Mouse (Mus musculus) heart, adult 2 months (tissue): ENCODE results near the gene Shroom3. TPM values are rescaled to one million over a fixed set of nuclear protein-coding genes. Genes with fewer than 3 reads are reported as not detected.

ENCODE experiments used
- DNase-seq, 2 experiments: peaks; one replicate each; pipeline ENCODE4 v3.0.0; 2021
- H3K27ac ChIP-seq: fragments of 200-600 bp; 2 replicates; pipeline ENCODE4 v1.8.1; 2022
- H3K27me3 ChIP-seq: fragments of 200-500 bp; 2 replicates; pipeline ENCODE4 v1.6.1; 2012; ENCODE audit warnings: mild to moderate bottlenecking, low read length, inconsistent platforms, mixed read lengths; ENCODE audit not compliant: control insufficient read depth, insufficient read depth
- H3K36me3 ChIP-seq: fragments of 200-500 bp; 2 replicates; pipeline ENCODE4 v1.6.1; 2012; ENCODE audit warnings: low read length, inconsistent platforms; ENCODE audit not compliant: control insufficient read depth, insufficient read depth
- H3K4me1 ChIP-seq: fragments of 200-500 bp; 2 replicates; pipeline ENCODE4 v1.6.1; 2011; ENCODE audit warnings: low read length; ENCODE audit not compliant: control insufficient read depth, insufficient read depth
- H3K4me3 ChIP-seq: fragments of 200-600 bp; 2 replicates; pipeline ENCODE4 v1.8.1; 2022
- H3K79me2 ChIP-seq: fragments of 200-500 bp; replicated peaks from 2 replicates; pipeline ENCODE4 v1.6.1; 2012; ENCODE audit warnings: mild to moderate bottlenecking, inconsistent platforms, low read length, moderate library complexity, mixed read lengths; ENCODE audit not compliant: control insufficient read depth, insufficient read depth
- H3K9ac ChIP-seq: fragments of 200-500 bp; 2 replicates; pipeline ENCODE4 v1.6.1; 2012; ENCODE audit warnings: low read depth, mild to moderate bottlenecking, control low read depth, inconsistent platforms, low read length, mixed read lengths
- CTCF ChIP-seq: fragments of 200-600 bp; IDR thresholded peaks from 2 replicates; pipeline ENCODE4 v1.8.1; 2022; ENCODE audit warnings: antibody characterized with exemption, mild to moderate bottlenecking, moderate library complexity
- EP300 ChIP-seq: fragments of 200-500 bp; IDR thresholded peaks from 2 replicates; pipeline ENCODE4 v1.6.1; 2011; ENCODE audit warnings: low read depth, low read length, control low read depth; ENCODE audit not compliant: insufficient read depth
- POLR2A ChIP-seq: fragments of 200-500 bp; IDR thresholded peaks from 2 replicates; pipeline ENCODE4 v1.6.1; 2011; ENCODE audit warnings: mild to moderate bottlenecking, low read depth, low read length, control low read depth; ENCODE audit not compliant: insufficient read depth
- WGBS: fragments of 180-500 bp; shearing (Covaris S2); methylation state at CpG from one replicate; pipeline ENCODE4 v1.1.7; 2018; 5-methylcytosine and 5-hydroxymethylcytosine counted together
- intact Hi-C: fragments of 180-260 bp; cut with DNase I; formaldehyde crosslinking; loops from one replicate; pipeline ENCODE4 v1.15.1; 2025
- polyA plus RNA-seq: library from polyadenylated mRNA; depleted of rRNA; stranded (reverse); fragments of >200 nt; gene quantifications from 2 replicates; pipeline ENCODE4 v1.2.3, GENCODE M21; 2012
- total RNA-seq, 2 experiments: library from RNA; stranded (reverse); gene quantifications; 2 replicates each; pipeline ENCODE4 v1.2.3; 2021

Gene Shroom3
- total and polyA plus RNA-seq, 3 experiments: 32.8 to 38.5 (median 32.8) TPM

DNA sequence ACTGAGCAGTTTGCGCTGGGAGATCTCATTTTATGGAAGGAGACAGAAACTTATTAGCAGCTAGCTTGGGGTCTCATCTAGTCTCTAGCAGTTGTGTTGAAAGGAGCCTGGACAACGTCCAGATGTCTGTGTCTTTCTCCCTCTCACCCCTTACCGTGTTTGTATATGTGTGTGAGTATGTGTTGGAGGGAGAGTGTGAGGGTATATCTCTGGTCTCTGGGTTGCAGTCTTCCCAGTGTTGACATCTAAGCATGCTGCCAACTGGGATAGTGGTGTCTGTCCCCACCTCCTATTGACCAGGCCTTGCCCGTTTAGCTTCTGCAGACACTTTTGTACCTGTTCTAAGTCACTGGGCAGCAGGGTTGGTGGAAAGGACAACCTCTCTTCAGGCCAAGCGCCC lies 207.7 kb downstream of the Shroom3 start:
- Histone ChIP-seq H3K36me3 (peaks cover 8% of the 10 kb centered on the region; the same call in 1 of the 2 replicates), H3K27me3 (no peaks in the 10 kb centered on the region), H3K79me2 (no peaks in the 10 kb centered on the region), H3K4me1 (peaks cover 4% of the 10 kb centered on the region; the same call in 1 of the 2 replicates), H3K4me3 (no peak overlapping the region), H3K27ac (no peak overlapping the region), H3K9ac (no peak overlapping the region; the same call in 1 of the 2 replicates)
- no peak for TF ChIP-seq CTCF
- no peak for TF ChIP-seq POLR2A
- TF ChIP-seq EP300: no peak
- WGBS: 50% methylated on average over 5 of the region's 5 CpGs
- DNase-seq: no peak
- intact Hi-C loops: loop anchor here (5.0 kb wide), 1 partner anchor 41 kb away; no protein-coding TSS in a partner anchor

DNA sequence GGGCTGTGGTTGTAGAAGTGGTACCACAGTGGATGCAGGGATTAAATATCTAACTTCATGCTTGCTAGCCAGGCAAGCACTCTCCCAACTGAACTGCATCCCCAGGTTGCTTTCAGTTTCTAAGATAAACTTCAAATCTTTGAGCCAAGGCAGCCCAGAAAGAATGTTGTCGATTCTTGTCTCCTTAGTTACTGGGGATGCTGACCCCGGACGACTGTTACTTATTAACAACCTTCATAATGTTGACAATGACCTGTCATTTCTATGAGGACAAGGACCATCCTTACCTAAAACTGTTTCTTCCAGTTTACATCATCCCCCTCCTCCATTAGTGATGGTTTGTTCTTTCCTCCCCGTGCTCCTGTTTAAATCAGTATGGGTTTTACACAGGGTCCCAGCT lies 210.0 kb downstream of the Shroom3 start:
- Histone ChIP-seq H3K27ac (no peak overlapping the region), H3K79me2 (no peaks in the 10 kb centered on the region), H3K9ac (no peak overlapping the region), H3K4me1 (peaks cover 3% of the 10 kb centered on the region; the same call in 1 of the 2 replicates), H3K27me3 (no peaks in the 10 kb centered on the region), H3K36me3 (0 out of 2 replicates have a peak, but pooled peaks cover 2% of the 10 kb centered on the region), H3K4me3 (no peak overlapping the region)
- WGBS: 53% methylated on average over 4 of the region's 4 CpGs
- no peak for DNase-seq
- TF ChIP-seq EP300 (no peak), CTCF (no peak), POLR2A (no peak)
- intact Hi-C loops: loop anchor here (5.0 kb wide), 1 partner anchor 39 kb away; no protein-coding TSS in a partner anchor

DNA sequence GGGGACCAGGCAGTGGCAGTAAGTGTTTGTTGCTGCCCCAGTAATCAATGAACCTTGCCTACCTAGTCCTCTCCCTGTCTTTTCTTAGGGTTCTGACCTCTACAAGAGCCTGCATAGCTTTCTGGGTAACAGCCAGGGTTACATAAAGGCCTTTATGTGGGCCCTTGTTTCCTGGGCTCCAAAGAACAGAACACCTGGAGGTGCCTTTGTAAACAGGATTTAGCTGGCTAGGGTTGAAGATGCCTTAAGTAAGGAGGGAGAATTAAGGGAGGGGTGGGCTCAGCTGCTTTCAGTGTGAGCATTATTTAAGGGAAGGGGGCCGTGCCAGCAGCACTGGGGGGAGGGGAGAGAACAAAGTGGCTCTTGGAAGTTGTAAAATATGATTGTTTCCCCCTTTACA lies 210.5 kb downstream of the Shroom3 start:
- H3K79me2 ChIP-seq: no peaks in the 10 kb centered on the region
- H3K4me1 ChIP-seq: peaks cover 3% of the 10 kb centered on the region; the same call in 1 of the 2 replicates
- intact Hi-C loops: loop anchor here (5.0 kb wide), 1 partner anchor 39 kb away; no protein-coding TSS in a partner anchor
- 54% methylated on average over 1 of the region's 1 CpGs for WGBS
- no peak overlapping the region for H3K4me3 ChIP-seq
- no peak overlapping the region for H3K27ac ChIP-seq
- H3K27me3 ChIP-seq: no peaks in the 10 kb centered on the region
- no peak for TF ChIP-seq EP300
- TF ChIP-seq CTCF: no peak
- no peak for TF ChIP-seq POLR2A
- no peaks in the 10 kb centered on the region for H3K36me3 ChIP-seq
- H3K9ac ChIP-seq: no peak overlapping the region
- no peak for DNase-seq

DNA sequence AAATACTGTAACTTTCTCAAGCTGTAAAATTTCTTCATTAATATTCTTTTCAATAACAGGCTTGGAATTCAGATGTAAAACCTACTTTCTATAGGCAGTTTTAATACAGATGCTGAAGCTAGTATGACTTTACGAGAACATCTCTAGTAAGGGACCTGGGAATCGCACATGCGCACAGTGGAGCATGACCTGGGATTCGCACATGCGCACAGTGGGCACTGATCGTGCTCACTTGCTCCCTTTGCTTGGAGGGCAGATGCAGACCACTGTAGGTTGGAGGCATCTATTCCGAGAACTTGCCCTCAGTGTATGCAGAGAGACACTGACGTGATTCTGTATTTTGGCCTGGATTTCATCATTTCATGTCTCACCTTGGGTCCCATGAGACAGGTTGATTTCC lies 212.6 kb downstream of the Shroom3 start:
- WGBS: 92% methylated on average over 8 of the region's 8 CpGs
- Histone ChIP-seq H3K79me2 (no peaks in the 10 kb centered on the region), H3K27me3 (no peaks in the 10 kb centered on the region), H3K36me3 (no peaks in the 10 kb centered on the region), H3K4me1 (peaks cover 4% of the 10 kb centered on the region; the same call in 1 of the 2 replicates), H3K9ac (no peak overlapping the region), H3K27ac (no peak overlapping the region), H3K4me3 (no peak overlapping the region)
- TF ChIP-seq EP300: no peak
- no peak for TF ChIP-seq CTCF
- no peak for TF ChIP-seq POLR2A
- intact Hi-C loops: loop anchor here (5.0 kb wide), 1 partner anchor 39 kb away; no protein-coding TSS in a partner anchor
- no peak for DNase-seq

DNA sequence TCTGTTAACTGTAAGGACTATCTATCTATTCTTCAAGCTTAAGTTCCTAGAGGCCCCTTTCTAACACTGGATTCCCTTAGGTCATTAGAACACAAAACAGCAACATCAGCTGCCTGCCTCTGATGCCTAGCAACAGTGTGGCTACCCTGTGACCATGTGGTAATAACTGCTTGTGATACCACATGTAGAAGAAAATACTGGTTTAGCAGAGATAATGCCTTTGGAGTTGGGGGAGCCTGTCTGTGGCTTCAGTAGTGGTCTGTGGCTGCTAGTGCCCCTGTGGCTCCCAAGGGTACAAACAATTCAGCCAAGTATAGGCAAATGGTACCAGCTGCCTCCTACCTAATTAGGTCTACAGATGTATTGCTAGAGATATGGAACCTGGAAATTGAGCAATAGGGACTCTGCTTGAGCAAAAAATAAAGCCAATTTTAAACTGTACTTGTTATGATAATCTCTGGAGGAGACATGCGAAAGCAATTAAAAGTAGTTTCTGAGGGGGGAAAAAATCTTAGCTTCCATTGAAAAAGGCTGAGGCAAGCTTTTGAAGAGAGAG lies 213.6 kb downstream of the Shroom3 start:
- no peak overlapping the region for H3K27ac ChIP-seq

More for the DNA sequence above, 213.6 kb downstream of the Shroom3 start:
- 63% methylated on average over 1 of the region's 1 CpGs for whole genome bisulfite sequencing
- H3K79me2 ChIP-seq: no peaks in the 10 kb centered on the region
- no peaks in the 10 kb centered on the region for H3K36me3 ChIP-seq
- peaks cover 4% of the 10 kb centered on the region; the same call in 1 of the 2 replicates for H3K4me1 ChIP-seq
- no peak overlapping the region for H3K4me3 ChIP-seq
- H3K9ac ChIP-seq: no peak overlapping the region
- intact Hi-C loops: loop anchor here (5.0 kb wide), 1 partner anchor 40 kb away; no protein-coding TSS in a partner anchor
- no peak for DNase-seq
- TF ChIP-seq EP300: no peak
- TF ChIP-seq CTCF: no peak
- TF ChIP-seq POLR2A: no peak
- H3K27me3 ChIP-seq: no peaks in the 10 kb centered on the region
